Mouse (Mus musculus) ES-E14 (cell line): ENCODE measurements around the gene Inava. TPM values are rescaled to one million over a fixed set of nuclear protein-coding genes. Genes with fewer than 3 reads are reported as not detected.

Experiments
- DNase-seq: peaks from one replicate; pipeline ENCODE4 v3.0.0-alpha.2; 2013; ENCODE audit warnings: low read depth, low spot score
- H3K27ac ChIP-seq: 2 replicates; pipeline ENCODE4 v1.5.1; 2012; ENCODE audit warnings: low read depth, mild to moderate bottlenecking, low read length, moderate library complexity, mixed read lengths; ENCODE audit not compliant: poor library complexity, insufficient read depth, severe bottlenecking
- H3K36me3 ChIP-seq: 2 replicates; pipeline ENCODE4 v1.6.1; 2012; ENCODE audit warnings: mild to moderate bottlenecking, low read length, moderate library complexity, mixed read lengths; ENCODE audit not compliant: control insufficient read depth, poor library complexity, insufficient read depth, severe bottlenecking
- H3K4me1 ChIP-seq, 2 experiments: fragments of 150-350 bp in 1 of 2; sonication (generic) in 1 of 2; 2 replicates each; pipeline ENCODE4 v1.6.1; 2012; ENCODE audit warnings: low read length in 2 of 2, mild to moderate bottlenecking in 1 of 2, mixed read lengths in 1 of 2; ENCODE audit not compliant: control insufficient read depth in 2 of 2, insufficient read depth in 2 of 2, poor library complexity in 1 of 2
- H3K4me3 ChIP-seq, 2 experiments: fragments of 150-350 bp in 1 of 2; sonication (generic) in 1 of 2; 2 replicates each; pipeline ENCODE4 v1.5.1; 2012; ENCODE audit warnings: low read length in 2 of 2, low read depth in 1 of 2, mild to moderate bottlenecking in 1 of 2, mixed read lengths in 1 of 2; ENCODE audit not compliant: insufficient read depth in 1 of 2, poor library complexity in 1 of 2, severe bottlenecking in 1 of 2
- H3K9ac ChIP-seq: 2 replicates; pipeline ENCODE4 v1.6.1; 2012; ENCODE audit warnings: low read depth, mild to moderate bottlenecking, low read length, mixed read lengths; ENCODE audit not compliant: poor library complexity, insufficient read depth, severe bottlenecking
- H3K9me3 ChIP-seq: fragments of 150-350 bp; sonication (generic); 2 replicates; pipeline ENCODE4 v1.6.1; 2012; ENCODE audit warnings: low read depth, mild to moderate bottlenecking, low read length; ENCODE audit not compliant: control insufficient read depth, insufficient read depth
- CHD2 ChIP-seq: IDR thresholded peaks from 2 replicates; pipeline ENCODE4 v1.6.1; 2014; ENCODE audit warnings: mild to moderate bottlenecking, low read depth, low read length, inconsistent platforms
- HCFC1 ChIP-seq: IDR thresholded peaks from 2 replicates; pipeline ENCODE4 v1.6.1; 2012; ENCODE audit warnings: low read length, inconsistent platforms, borderline replicate concordance; ENCODE audit not compliant: insufficient read depth
- MAFK ChIP-seq: IDR thresholded peaks from 2 replicates; pipeline ENCODE4 v1.6.1; 2014; ENCODE audit warnings: mild to moderate bottlenecking, low read depth, low read length, inconsistent platforms; ENCODE audit not compliant: insufficient read depth
- ZC3H11A ChIP-seq: IDR thresholded peaks from 2 replicates; pipeline ENCODE4 v1.6.1; 2012; ENCODE audit warnings: low read depth, mild to moderate bottlenecking, inconsistent platforms, low read length, borderline replicate concordance
- ZNF384 ChIP-seq: IDR thresholded peaks from 2 replicates; pipeline ENCODE4 v1.6.1; 2012; ENCODE audit warnings: low read depth, low read length, inconsistent platforms
- in situ Hi-C, 2 experiments: fragments of 600-800 bp; cut with MboI; formaldehyde crosslinking; loops; one replicate each; pipeline ENCODE4 v1.15.1; 2025; ENCODE audit warnings: low sequenced_read_pairs in 2 of 2, inconsistent platforms in 1 of 2; ENCODE audit not compliant: unreplicated experiment in 2 of 2
- total RNA-seq: library from RNA; depleted of rRNA; stranded (reverse); fragments of 300-350 nt; gene quantifications from 2 replicates; pipeline ENCODE4 v1.2.3, GENCODE M21; 2012

Gene Inava
- total RNA-seq, 1 experiment: 8.5 TPM

DNA sequence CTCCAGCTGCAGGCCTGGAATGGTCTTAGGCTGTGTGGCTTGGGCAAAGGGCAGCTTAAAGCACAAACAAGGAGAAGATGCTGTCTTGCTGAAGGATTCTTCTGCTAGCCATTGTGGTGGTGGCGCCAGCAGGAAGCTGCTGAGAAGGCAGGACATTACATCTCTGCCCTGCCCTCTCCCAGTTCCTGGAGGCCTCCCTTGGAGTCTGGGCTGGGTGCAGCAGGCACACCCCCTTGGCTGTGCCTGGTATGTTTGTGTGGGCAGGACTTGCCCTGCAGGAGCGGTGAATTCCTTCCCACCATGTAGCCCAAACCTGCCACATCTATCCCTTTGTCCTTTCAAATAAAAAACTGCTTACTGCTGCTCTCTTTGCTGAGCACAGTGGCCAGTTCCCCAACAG is 57.0 kb downstream of the Inava start:
- no peak for DNase-seq
- H3K4me3 ChIP-seq: no peak overlapping the region
- TF ChIP-seq MAFK: no peak
- TF ChIP-seq CHD2: no peak
- TF ChIP-seq ZNF384: no peak
- TF ChIP-seq ZC3H11A: no peak
- no peak for TF ChIP-seq HCFC1
- in situ Hi-C loops: no loop called here
- no peak overlapping the region for H3K27ac ChIP-seq
- H3K9ac ChIP-seq: no peak overlapping the region
- H3K9me3 ChIP-seq: no peaks in the 10 kb centered on the region
- no peaks in the 10 kb centered on the region for H3K36me3 ChIP-seq
- H3K4me1 ChIP-seq: peaks cover 5 to 28% of the 10 kb centered on the region in 2 experiments; a peak in 3 of 4 replicates

DNA sequence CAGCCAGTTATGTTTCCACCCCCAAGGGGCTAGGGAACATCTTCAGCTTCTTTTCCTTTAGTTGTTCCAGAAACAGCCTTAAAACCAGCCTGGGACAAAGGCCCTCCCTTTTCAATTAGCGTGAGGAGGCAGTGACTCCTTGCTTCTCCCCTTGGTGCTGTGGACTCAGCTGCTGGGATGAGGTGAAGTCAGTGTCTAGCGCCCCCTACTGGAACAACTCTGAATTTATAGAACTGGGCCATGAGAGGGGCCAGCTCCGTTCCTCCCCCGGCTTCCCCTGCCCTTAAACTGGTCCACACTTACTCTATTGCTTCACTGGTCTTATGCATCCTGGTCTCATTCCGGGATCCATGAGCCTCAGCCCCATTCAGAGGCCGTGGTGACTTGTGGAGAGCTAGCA is 58.9 kb downstream of the Inava start:
- no peaks in the 10 kb centered on the region; the same call in 1 of the 2 replicates for H3K36me3 ChIP-seq
- no peak for TF ChIP-seq MAFK
- no peak for TF ChIP-seq ZNF384
- TF ChIP-seq CHD2: no peak
- no peak for TF ChIP-seq ZC3H11A
- no peak for TF ChIP-seq HCFC1
- H3K4me1 ChIP-seq: peaks cover 5 to 29% of the 10 kb centered on the region in 2 experiments; a peak in 3 of 4 replicates
- no peak overlapping the region for H3K9ac ChIP-seq
- H3K27ac ChIP-seq: no peak overlapping the region
- no peak overlapping the region for H3K4me3 ChIP-seq
- H3K9me3 ChIP-seq: no peaks in the 10 kb centered on the region
- peak; percentile 68 for DNase-seq
- in situ Hi-C loops: no loop called here

DNA sequence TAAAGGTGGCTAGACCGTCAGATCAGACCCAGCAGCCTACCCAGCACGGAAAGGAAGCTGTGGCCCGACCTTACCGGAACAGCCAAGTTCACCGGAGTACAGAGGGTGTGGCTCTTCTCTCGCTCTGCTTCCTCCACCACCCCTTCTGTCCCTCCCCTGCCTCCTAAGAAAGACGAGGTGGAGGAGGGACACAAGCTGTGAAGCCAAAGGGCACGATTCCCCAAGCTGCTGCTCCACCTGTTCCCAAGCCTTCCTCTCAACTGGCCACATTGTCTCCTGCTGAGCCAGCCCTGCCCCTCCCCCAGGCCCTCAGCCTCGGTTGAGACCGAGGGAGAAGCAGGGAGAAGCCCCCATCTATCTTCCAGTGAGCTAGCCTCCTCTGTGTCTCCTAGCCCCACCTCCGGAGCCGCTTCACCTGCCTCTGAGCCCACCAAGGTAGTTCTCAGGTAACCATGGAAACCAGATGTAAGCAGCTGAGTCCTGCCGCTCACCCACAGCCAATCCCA is 59.9 kb downstream of the Inava start:
- no peaks in the 10 kb centered on the region; the same call in 1 of the 2 replicates for H3K36me3 ChIP-seq
- H3K4me3 ChIP-seq: peak overlapping the region; percentile 27 to 60
- in situ Hi-C loops: no loop called here

DNA sequence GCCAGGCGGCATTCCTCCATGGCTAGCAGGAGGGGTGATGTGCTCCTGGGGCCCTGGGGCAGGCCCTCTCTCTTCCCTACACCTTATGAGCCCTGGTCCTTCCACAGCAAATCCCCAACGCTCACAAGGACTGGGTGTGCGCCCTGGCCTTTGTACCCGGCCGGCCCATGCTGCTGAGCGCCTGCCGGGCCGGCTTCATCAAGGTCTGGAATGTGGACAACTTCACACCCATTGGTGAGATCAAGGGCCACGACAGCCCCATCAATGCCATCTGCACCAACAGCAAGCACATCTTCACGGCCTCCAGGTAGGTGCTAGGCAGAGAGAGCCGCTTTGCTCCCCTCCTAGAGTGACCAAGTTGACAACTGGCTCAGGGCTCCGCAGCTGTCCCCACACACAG is 61.4 kb downstream of the Inava start:
- no peak for TF ChIP-seq ZC3H11A
- TF ChIP-seq HCFC1: no peak
- no peak for TF ChIP-seq MAFK
- TF ChIP-seq ZNF384: no peak
- TF ChIP-seq CHD2: no peak

More for the DNA sequence above, 59.9 kb downstream of the Inava start:
- Histone ChIP-seq H3K9me3 (no peaks in the 10 kb centered on the region), H3K9ac (0 out of 2 replicates have a peak overlapping the region, but pooled peaks have one; percentile 9), H3K27ac (no peak overlapping the region; the same call in 1 of the 2 replicates), H3K4me1 (peaks cover 5 to 29% of the 10 kb centered on the region in 2 experiments; a peak in 3 of 4 replicates)
- DNase-seq: peak; percentile 53
- TF ChIP-seq HCFC1 (no peak), CHD2 (no peak), ZC3H11A (no peak), MAFK (no peak), ZNF384 (no peak)

DNA sequence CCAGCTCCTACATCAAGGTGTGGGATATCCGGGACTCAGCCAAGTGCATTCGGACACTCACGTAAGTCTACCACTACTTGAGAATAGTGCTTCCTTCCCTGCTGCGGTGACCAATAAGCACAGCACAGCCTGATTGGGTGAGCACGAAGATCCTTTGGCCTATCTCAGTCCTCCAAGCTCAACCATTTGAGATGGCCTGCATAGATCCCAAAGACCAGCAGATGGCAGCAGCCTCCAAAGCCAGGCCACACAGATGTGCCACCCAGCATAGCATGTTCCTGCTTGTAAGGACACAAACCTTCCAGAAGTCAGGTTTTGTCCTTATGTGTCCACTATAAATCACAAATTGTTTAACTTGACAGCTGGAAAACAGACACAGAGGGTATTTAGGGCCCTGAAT is 64.0 kb downstream of the Inava start:
- no peaks in the 10 kb centered on the region for H3K9me3 ChIP-seq
- H3K4me3 ChIP-seq: no peak overlapping the region
- no peak overlapping the region for H3K9ac ChIP-seq
- TF ChIP-seq ZC3H11A (peak; percentile 35; the same call in 1 of the 2 replicates), HCFC1 (no peak)
- H3K36me3 ChIP-seq: no peaks in the 10 kb centered on the region; the same call in 1 of the 2 replicates
- peaks cover 3 to 28% of the 10 kb centered on the region in 2 experiments; a peak in 3 of 4 replicates for H3K4me1 ChIP-seq
- H3K27ac ChIP-seq: no peak overlapping the region
- in situ Hi-C loops: no loop called here
- DNase-seq: peak; percentile 52

More for the DNA sequence above, 61.4 kb downstream of the Inava start:
- H3K9me3 ChIP-seq: no peaks in the 10 kb centered on the region
- DNase-seq: no peak
- peak overlapping the region; percentile 1; the same call in 1 of the 2 replicates for H3K9ac ChIP-seq
- H3K4me1 ChIP-seq: peaks cover 3 to 25% of the 10 kb centered on the region in 2 experiments; a peak in 3 of 4 replicates
- no peak overlapping the region for H3K27ac ChIP-seq
- no peaks in the 10 kb centered on the region; the same call in 1 of the 2 replicates for H3K36me3 ChIP-seq
- no peak overlapping the region for H3K4me3 ChIP-seq
- in situ Hi-C loops: no loop called here
